Mouse (Mus musculus): ENCODE measurements around the gene Rad9a. TPM values are rescaled to one million over a fixed set of nuclear protein-coding genes. Genes with fewer than 3 reads are reported as not detected.

Gene Rad9a
- total and polyA plus RNA-seq, 2 experiments from 2014 or later = 9.5 to 12.3 TPM

- peak; percentile 61 for DNase-seq (ENCODE audit: low spot score)
- Histone ChIP-seq H3K27ac (ENCODE audit: low read depth) (peak overlapping the region; percentile 79), H3K9ac (replicated peaks; ENCODE audit: low read depth, low read length) (no peak overlapping the region), H3K36me3 (replicated peaks; ENCODE audit: control insufficient read depth, insufficient read depth, low read length) (0 out of 2 replicates have a peak, but pooled peaks cover 8% of the 10 kb centered on the region), H3K27me3 (ENCODE audit: control insufficient read depth, insufficient read depth, low read length) (no peaks in the 10 kb centered on the region), H3K4me3 (ENCODE audit: low read depth, low read length) (no peak overlapping the region), H3K4me1 (ENCODE audit: control insufficient read depth, insufficient read depth) (peaks cover 29% of the 10 kb centered on the region), H3K4me2 (ENCODE audit: low read depth, low read length) (no peak overlapping the region), H3K9me3 (replicated peaks; ENCODE audit: control insufficient read depth, low read length) (no peaks in the 10 kb centered on the region)
- TF ChIP-seq EP300 (IDR thresholded peaks at IDR 0.05; ENCODE audit: low read depth) = peak; percentile 72; the same call in 1 of the 2 replicates
- TF ChIP-seq CTCF (IDR thresholded peaks at IDR 0.05; ENCODE audit: low read depth) = no peak
- 32% methylated on average over 9 of the region's 9 CpGs for WGBS
- ATAC-seq (ENCODE audit: insufficient read depth, low read depth) = peak; percentile 10
Measured at GRCm38 (mm10) chr19:4166678-4167476, 34.6 kb downstream of the Rad9a start.

- WGBS = 59% methylated on average over 2 of the region's 2 CpGs
- Histone ChIP-seq H3K9ac (replicated peaks; ENCODE audit: low read depth, low read length) (no peak overlapping the region), H3K4me3 (ENCODE audit: low read depth, low read length) (no peak overlapping the region), H3K9me3 (replicated peaks; ENCODE audit: control insufficient read depth, low read length) (no peaks in the 10 kb centered on the region), H3K27ac (ENCODE audit: low read depth) (no peak overlapping the region), H3K36me3 (replicated peaks; ENCODE audit: control insufficient read depth, insufficient read depth, low read length) (peaks cover 26% of the 10 kb centered on the region), H3K4me1 (ENCODE audit: control insufficient read depth, insufficient read depth) (peaks cover 7% of the 10 kb centered on the region), H3K27me3 (ENCODE audit: control insufficient read depth, insufficient read depth, low read length) (no peaks in the 10 kb centered on the region), H3K4me2 (ENCODE audit: low read depth, low read length) (no peak overlapping the region)
- ATAC-seq (ENCODE audit: insufficient read depth, low read depth) (no peak), DNase-seq (ENCODE audit: low spot score) (no peak)
- TF ChIP-seq EP300 (IDR thresholded peaks at IDR 0.05; ENCODE audit: low read depth) (no peak), CTCF (IDR thresholded peaks at IDR 0.05; ENCODE audit: low read depth) (no peak)
Measured at GRCm38 (mm10) chr19:4164721-4165120, 36.7 kb downstream of the Rad9a start.

- 75% methylated on average over 3 of the region's 3 CpGs for WGBS
- TF ChIP-seq EP300 (IDR thresholded peaks at IDR 0.05; ENCODE audit: low read depth) (no peak), CTCF (IDR thresholded peaks at IDR 0.05; ENCODE audit: low read depth) (no peak)
- Histone ChIP-seq H3K9me3 (replicated peaks; ENCODE audit: control insufficient read depth, low read length) (no peaks in the 10 kb centered on the region), H3K4me3 (ENCODE audit: low read depth, low read length) (no peak overlapping the region), H3K27me3 (ENCODE audit: control insufficient read depth, insufficient read depth, low read length) (no peaks in the 10 kb centered on the region), H3K4me1 (ENCODE audit: control insufficient read depth, insufficient read depth) (peaks cover 7% of the 10 kb centered on the region), H3K4me2 (ENCODE audit: low read depth, low read length) (no peak overlapping the region), H3K27ac (ENCODE audit: low read depth) (no peak overlapping the region), H3K9ac (replicated peaks; ENCODE audit: low read depth, low read length) (no peak overlapping the region), H3K36me3 (replicated peaks; ENCODE audit: control insufficient read depth, insufficient read depth, low read length) (peaks cover 32% of the 10 kb centered on the region)
- ATAC-seq (ENCODE audit: insufficient read depth, low read depth) (no peak), DNase-seq (ENCODE audit: low spot score) (no peak)
Measured at GRCm38 (mm10) chr19:4164100-4164499, 37.4 kb downstream of the Rad9a start.

GRCm38 (mm10) chr19:4163543-4163887 lies 37.9 kb downstream of the Rad9a start:
- Histone ChIP-seq H3K36me3 (replicated peaks; ENCODE audit: control insufficient read depth, insufficient read depth, low read length) (peaks cover 38% of the 10 kb centered on the region), H3K27ac (ENCODE audit: low read depth) (peak overlapping the region; percentile 44; the same call in 1 of the 2 replicates), H3K9ac (replicated peaks; ENCODE audit: low read depth, low read length) (peak overlapping the region; percentile 81; the same call in 1 of the 2 replicates), H3K4me3 (ENCODE audit: low read depth, low read length) (peak overlapping the region; percentile 80), H3K4me1 (ENCODE audit: control insufficient read depth, insufficient read depth) (peaks cover 7% of the 10 kb centered on the region), H3K9me3 (replicated peaks; ENCODE audit: control insufficient read depth, low read length) (no peaks in the 10 kb centered on the region), H3K4me2 (ENCODE audit: low read depth, low read length) (peak overlapping the region; percentile 81), H3K27me3 (ENCODE audit: control insufficient read depth, insufficient read depth, low read length) (no peaks in the 10 kb centered on the region)
- ATAC-seq (ENCODE audit: insufficient read depth, low read depth) (no peak), DNase-seq (ENCODE audit: low spot score) (no peak)
- TF ChIP-seq EP300 (IDR thresholded peaks at IDR 0.05; ENCODE audit: low read depth) (peak; percentile 13; the same call in 1 of the 2 replicates), CTCF (IDR thresholded peaks at IDR 0.05; ENCODE audit: low read depth) (no peak)
- 35% methylated on average over 4 of the region's 4 CpGs for WGBS

- peak; percentile 79 for ATAC-seq (ENCODE audit: insufficient read depth, low read depth)
- peak within 1 kb of the TSS; percentile 46 for H3K27ac ChIP-seq (ENCODE audit: low read depth)
- DNase-seq (ENCODE audit: low spot score) = peak; percentile 97
- H3K4me1 ChIP-seq (ENCODE audit: control insufficient read depth, insufficient read depth) = peaks cover 7% of the 10 kb centered on the region
- H3K4me3 ChIP-seq (ENCODE audit: low read depth, low read length) = peak within 1 kb of the TSS; percentile 80
- no peaks in the 10 kb centered on the region for H3K9me3 ChIP-seq (replicated peaks; ENCODE audit: control insufficient read depth, low read length)
- H3K27me3 ChIP-seq (ENCODE audit: control insufficient read depth, insufficient read depth, low read length) = no peaks in the 10 kb centered on the region
- 6% methylated on average over 42 of the region's 42 CpGs for WGBS
- H3K36me3 ChIP-seq (replicated peaks; ENCODE audit: control insufficient read depth, insufficient read depth, low read length) = peaks cover 44% of the 10 kb centered on the region
- TF ChIP-seq EP300 (IDR thresholded peaks at IDR 0.05; ENCODE audit: low read depth) (peak; percentile 64; the same call in 1 of the 2 replicates), CTCF (IDR thresholded peaks at IDR 0.05; ENCODE audit: low read depth) (no peak; the same call in 1 of the 2 replicates)
- H3K4me2 ChIP-seq (ENCODE audit: low read depth, low read length) = peak within 1 kb of the TSS; percentile 81
- H3K9ac ChIP-seq (replicated peaks; ENCODE audit: low read depth, low read length) = peak within 1 kb of the TSS; percentile 81
Measured at GRCm38 (mm10) chr19:4162646-4163542, 38.6 kb downstream of the Rad9a start, which contains the start of gene Rps6kb2. TSS of gene Rps6kb2 (minus strand) at chr19:4163354.
